In the genomic region with DNA sequence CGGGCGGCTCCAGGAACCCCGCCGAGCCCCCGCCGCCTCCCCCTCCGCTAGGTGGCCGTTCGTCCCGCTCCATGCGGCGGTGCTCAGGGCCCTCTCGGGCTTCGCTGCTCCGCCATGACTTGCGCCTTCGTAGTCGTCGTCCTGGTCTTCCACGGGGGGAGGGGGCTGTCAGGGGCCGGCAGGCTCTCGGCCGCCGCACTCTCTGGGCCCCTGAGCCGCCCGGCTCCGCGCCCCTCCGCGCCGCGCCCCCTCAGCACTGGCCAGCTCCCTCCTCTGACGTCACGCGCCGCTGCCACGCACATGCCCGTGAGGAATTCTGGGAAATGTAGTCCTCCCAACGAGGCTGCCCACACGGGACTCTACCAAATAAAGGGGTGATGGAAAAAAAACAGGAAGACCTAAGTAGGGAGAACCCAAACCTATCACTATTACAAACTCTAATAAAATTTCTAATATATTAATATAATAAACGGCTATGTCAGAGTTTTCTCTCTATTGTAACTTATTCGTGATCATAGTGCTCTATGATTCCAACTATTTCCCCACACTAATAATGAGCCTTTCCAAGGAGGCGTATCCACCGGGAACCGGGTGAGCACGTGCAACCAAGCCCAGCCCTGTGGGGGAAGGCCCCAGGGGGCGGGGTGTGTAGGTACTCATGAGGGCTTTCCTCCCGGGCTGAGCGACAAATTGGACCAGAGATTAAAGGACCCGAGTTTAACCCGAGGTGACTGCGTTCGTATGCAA, we compare ENCODE assay signal across 8 mouse cellular contexts. TPM values are rescaled to one million over a fixed set of nuclear protein-coding genes. Genes with fewer than 3 reads are reported as not detected.
DNase-seq lines count a peak whose midpoint lies in the region; ATAC-seq and TF ChIP-seq lines count a peak whose summit lies in the region.

No protein-coding gene starts in this region.

- peaks cover 10% of the 10 kb centered on the region for H3K4me1 ChIP-seq in heart, embryonic 15.5 days (replicated peaks)
- H3K4me1 ChIP-seq in liver, embryonic 14.5 days (replicated peaks; ENCODE audit: control insufficient read depth in 2 of 2, insufficient read depth in 2 of 2, low read length in 1 of 2): peaks cover 3 to 5% of the 10 kb centered on the region in 2 experiments; a peak in 1 of 4 replicates
- H3K4me1 ChIP-seq in neural tube, embryonic 11.5 days (ENCODE audit: control insufficient read depth, insufficient read depth, low read length): peaks cover 10% of the 10 kb centered on the region
- H3K4me1 ChIP-seq in stomach, postnatal 0 days (replicated peaks; ENCODE audit: control insufficient read depth, insufficient read depth): 0 out of 2 replicates have a peak, but pooled peaks cover 3% of the 10 kb centered on the region

- TF ChIP-seq CTCF in liver, embryonic 14.5 days (IDR thresholded peaks at IDR 0.05; ENCODE audit: low read depth): 0 out of 2 replicates have a peak, but pooled peaks have one; percentile 21
- peak; percentile 13; the same call in 1 of the 2 replicates for TF ChIP-seq CTCF in stomach, postnatal 0 days (IDR thresholded peaks at IDR 0.05; ENCODE audit: low read depth)

- H3K36me3 ChIP-seq in heart, embryonic 15.5 days: no peaks in the 10 kb centered on the region
- no peaks in the 10 kb centered on the region for H3K36me3 ChIP-seq in liver, embryonic 14.5 days (replicated peaks; ENCODE audit: control insufficient read depth, insufficient read depth, low read depth)
- H3K36me3 ChIP-seq in neural tube, embryonic 11.5 days (ENCODE audit: control insufficient read depth, insufficient read depth, low read length): no peaks in the 10 kb centered on the region
- H3K36me3 ChIP-seq in stomach, postnatal 0 days (ENCODE audit: control insufficient read depth, insufficient read depth, low read length): no peaks in the 10 kb centered on the region

- DNase-seq in c-Kit-negative CD71-positive TER-119-positive erythroid progenitor cells, embryonic 14.5 days (ENCODE audit: low read depth, low spot score): peak; percentile 79
- DNase-seq in fibroblast of lung, adult 2 months (ENCODE audit: low read depth): peak; percentile 71
- DNase-seq in kidney, postnatal 25 days: peak; percentile 97 to 98
- peak; percentile 86 to 89 (median 88) for DNase-seq in liver, embryonic 14.5 days (ENCODE audit: low read depth in 3 of 3, low spot score in 3 of 3)
- peak; percentile 94 for DNase-seq in neural tube, embryonic 11.5 days (ENCODE audit: low spot score)
- DNase-seq in stomach, postnatal 0 days (ENCODE audit: low spot score): peak; percentile 95

- TF ChIP-seq EP300 in liver, embryonic 14.5 days (IDR thresholded peaks at IDR 0.05; ENCODE audit: low read depth): no peak
- TF ChIP-seq EP300 in stomach, postnatal 0 days (optimal IDR thresholded peaks at IDR 0.05): no peak

- under 1% methylated on average over 46 of the region's 53 CpGs for WGBS in heart, embryonic 15.5 days
- WGBS in liver, embryonic 14.5 days (ENCODE audit: insufficient replicate concordance): under 1% methylated on average over 51 of the region's 53 CpGs
- WGBS in neural tube, embryonic 11.5 days: under 1% methylated on average over 52 of the region's 53 CpGs
- WGBS in stomach, postnatal 0 days: 2% methylated on average over 43 of the region's 53 CpGs

- H3K4me2 ChIP-seq in heart, embryonic 15.5 days: peak overlapping the region; percentile 92
- peak overlapping the region; percentile 68 for H3K4me2 ChIP-seq in liver, embryonic 14.5 days (ENCODE audit: low read depth)
- H3K4me2 ChIP-seq in neural tube, embryonic 11.5 days (ENCODE audit: low read depth): peak overlapping the region; percentile 80
- H3K4me2 ChIP-seq in stomach, postnatal 0 days (replicated peaks; ENCODE audit: low read depth): peak overlapping the region; percentile 93

- ATAC-seq in CD4-positive, CD25-positive, alpha-beta regulatory T cell, adult 4 months: peak; percentile 94
- ATAC-seq in heart, embryonic 15.5 days (replicated peaks; ENCODE audit: insufficient number of reproducible peaks, insufficient read depth, low FRiP score, low read depth): peak; percentile 95
- ATAC-seq in liver, embryonic 14.5 days (ENCODE audit: insufficient read depth): peak; percentile 97
- peak; percentile 93 for ATAC-seq in neural tube, embryonic 11.5 days (ENCODE audit: insufficient read depth, low FRiP score, low TSS enrichment)
- ATAC-seq in stomach, postnatal 0 days (ENCODE audit: low FRiP score, low TSS enrichment): peak; percentile 96

- peak overlapping the region; percentile 62 for H3K9ac ChIP-seq in heart, embryonic 15.5 days
- H3K9ac ChIP-seq in liver, embryonic 14.5 days (replicated peaks): peak overlapping the region; percentile 39; the same call in 1 of the 2 replicates
- H3K9ac ChIP-seq in neural tube, embryonic 11.5 days (ENCODE audit: low read length): peak overlapping the region; percentile 79
- H3K9ac ChIP-seq in stomach, postnatal 0 days (ENCODE audit: low read length): peak overlapping the region; percentile 52

- peaks cover 13% of the 10 kb centered on the region for H3K27me3 ChIP-seq in heart, embryonic 15.5 days
- peaks cover 33% of the 10 kb centered on the region for H3K27me3 ChIP-seq in liver, embryonic 14.5 days (ENCODE audit: control insufficient read depth, insufficient read depth, low read length)
- no peaks in the 10 kb centered on the region for H3K27me3 ChIP-seq in neural tube, embryonic 11.5 days (ENCODE audit: control insufficient read depth, insufficient read depth, low read length)
- no peaks in the 10 kb centered on the region for H3K27me3 ChIP-seq in stomach, postnatal 0 days (ENCODE audit: control insufficient read depth, insufficient read depth, low read length)

- peak overlapping the region; percentile 41 for H3K27ac ChIP-seq in heart, embryonic 15.5 days
- H3K27ac ChIP-seq in liver, embryonic 14.5 days: no peak overlapping the region
- peak overlapping the region; percentile 58; the same call in 1 of the 2 replicates for H3K27ac ChIP-seq in neural tube, embryonic 11.5 days (ENCODE audit: low read depth, low read length)
- peak overlapping the region; percentile 71 for H3K27ac ChIP-seq in stomach, postnatal 0 days (replicated peaks)

- peak overlapping the region; percentile 91 for H3K4me3 ChIP-seq in heart, embryonic 15.5 days
- peak overlapping the region; percentile 75 to 83 for H3K4me3 ChIP-seq in liver, embryonic 14.5 days (ENCODE audit: insufficient read depth in 1 of 2, low read depth in 2 of 2, low read length in 2 of 2)
- peak overlapping the region; percentile 89 for H3K4me3 ChIP-seq in neural tube, embryonic 11.5 days (ENCODE audit: low read depth, low read length)
- peak overlapping the region; percentile 60 for H3K4me3 ChIP-seq in stomach, postnatal 0 days (ENCODE audit: low read depth, low read length)

- no peaks in the 10 kb centered on the region for H3K9me3 ChIP-seq in heart, embryonic 15.5 days (replicated peaks)
- no peaks in the 10 kb centered on the region for H3K9me3 ChIP-seq in liver, embryonic 14.5 days (ENCODE audit: control insufficient read depth, low read length)
- no peaks in the 10 kb centered on the region for H3K9me3 ChIP-seq in neural tube, embryonic 11.5 days (ENCODE audit: control insufficient read depth, low read length)
- H3K9me3 ChIP-seq in stomach, postnatal 0 days (ENCODE audit: control insufficient read depth, low read length): no peaks in the 10 kb centered on the region

RNA-seq across cellular contexts. Expression of a gene that starts 1.2 kb away (rescaled TPM):
- under 1 TPM; 0.57 to 0.90 TPM for polyA plus RNA-seq in CD4-positive, CD25-positive, alpha-beta regulatory T cell, adult 4 months (2017; shearing (Covaris generic))
- 0.39 and 0.68 TPM in 2 replicates for polyA plus RNA-seq in heart, embryonic 15.5 days (2015; fragmentation: Nextera tagmentation; extraction: Ambion mirVana)
- polyA plus RNA-seq in liver, embryonic 14.5 days (2012; rRNA removed): 1.2 and 1.3 TPM in 2 replicates
- polyA plus RNA-seq in liver, embryonic 14.5 days (2014; fragmentation: Nextera tagmentation; extraction: Ambion mirVana): 0.86 and 0.90 TPM in 2 replicates
- 5.8 and 6.4 TPM in 2 replicates for polyA plus RNA-seq in neural tube, embryonic 11.5 days (2014; fragmentation: Nextera tagmentation; extraction: Ambion mirVana)
- 0.59 and 1.2 TPM in 2 replicates for polyA plus RNA-seq in stomach, postnatal 0 days (2015; fragmentation: Nextera tagmentation; extraction: Ambion mirVana)

RNA-seq across cellular contexts. Expression of a gene that starts 5.5 kb away (rescaled TPM):
- not detected for polyA plus RNA-seq in CD4-positive, CD25-positive, alpha-beta regulatory T cell, adult 4 months (2017; shearing (Covaris generic))
- 7.2 and 11.5 TPM in 2 replicates for polyA plus RNA-seq in heart, embryonic 15.5 days (2015; fragmentation: Nextera tagmentation; extraction: Ambion mirVana)
- polyA plus RNA-seq in liver, embryonic 14.5 days (2012; rRNA removed): 0.02 and 0.07 TPM in 2 replicates
- 0.06 and 0.10 TPM in 2 replicates for polyA plus RNA-seq in liver, embryonic 14.5 days (2014; fragmentation: Nextera tagmentation; extraction: Ambion mirVana)
- 2.4 and 3.1 TPM in 2 replicates for polyA plus RNA-seq in neural tube, embryonic 11.5 days (2014; fragmentation: Nextera tagmentation; extraction: Ambion mirVana)
- 2.7 and 3.5 TPM in 2 replicates for polyA plus RNA-seq in stomach, postnatal 0 days (2015; fragmentation: Nextera tagmentation; extraction: Ambion mirVana)
